Mouse (Mus musculus) MEL (cell line): ENCODE data around the gene Neurl2. TPM values are rescaled to one million over a fixed set of nuclear protein-coding genes. Genes with fewer than 3 reads are reported as not detected.
"Not testable (repeated sequence)": the region's sequence is repeated elsewhere in the genome, so short reads cannot be mapped to it uniquely, and the experiment has no call there.

Experiments
- DNase-seq: peaks from one replicate; pipeline ENCODE4 v3.0.0; 2011; ENCODE audit warnings: low read depth, low spot score
- H3K27ac ChIP-seq: 2 replicates; pipeline ENCODE4 v1.5.1; 2012; ENCODE audit warnings: low read depth, mild to moderate bottlenecking, control low read depth, low read length, moderate library complexity; ENCODE audit not compliant: control insufficient read depth
- H3K27me3 ChIP-seq, 2 experiments: fragments of 150-350 bp in 1 of 2; sonication (generic) in 1 of 2; 2 replicates each; pipeline ENCODE4 v1.6.1; 2012; ENCODE audit warnings: low read length in 2 of 2, mild to moderate bottlenecking in 2 of 2, improper control_type of control experiment in 1 of 2, moderate library complexity in 1 of 2; ENCODE audit not compliant: insufficient read depth in 2 of 2, control insufficient read depth in 1 of 2
- H3K36me3 ChIP-seq, 2 experiments: 2 replicates each; pipeline ENCODE4 v1.6.1; 2012 to 2014; ENCODE audit warnings: low read length in 2 of 2, improper control_type of control experiment in 1 of 2, inconsistent platforms in 1 of 2, mild to moderate bottlenecking in 1 of 2; ENCODE audit not compliant: insufficient read depth in 2 of 2, control insufficient read depth in 1 of 2
- H3K4me1 ChIP-seq, 2 experiments: fragments of 150-350 bp in 1 of 2; sonication (generic) in 1 of 2; 2 replicates each; pipeline ENCODE4 v1.6.1; 2012; ENCODE audit warnings: low read length in 2 of 2, improper control_type of control experiment in 1 of 2, mild to moderate bottlenecking in 1 of 2; ENCODE audit not compliant: insufficient read depth in 2 of 2, control insufficient read depth in 1 of 2
- H3K4me3 ChIP-seq, 2 experiments: fragments of 150-350 bp in 1 of 2; sonication (generic) in 1 of 2; 2 replicates each; pipeline ENCODE4 v1.5.1; 2012; ENCODE audit warnings: low read depth in 2 of 2, low read length in 2 of 2, mild to moderate bottlenecking in 2 of 2, moderate library complexity in 2 of 2, control low read depth in 1 of 2, improper control_type of control experiment in 1 of 2; ENCODE audit not compliant: control insufficient read depth in 1 of 2, insufficient read depth in 1 of 2
- H3K79me2 ChIP-seq: 2 replicates; pipeline ENCODE4 v1.6.1; 2012; ENCODE audit warnings: mild to moderate bottlenecking, low read length, moderate library complexity; ENCODE audit not compliant: control insufficient read depth, poor library complexity, insufficient read depth
- H3K9ac ChIP-seq: 2 replicates; pipeline ENCODE4 v1.6.1; 2012; ENCODE audit warnings: low read depth, mild to moderate bottlenecking, control low read depth, low read length, moderate library complexity; ENCODE audit not compliant: control insufficient read depth, poor library complexity, severe bottlenecking
- H3K9me3 ChIP-seq: fragments of 150-350 bp; sonication (generic); replicated peaks from 2 replicates; pipeline ENCODE4 v1.6.1; 2012; ENCODE audit warnings: mild to moderate bottlenecking, low read length, improper control_type of control experiment, moderate library complexity; ENCODE audit not compliant: insufficient read depth
- CTCF ChIP-seq, 3 experiments: IDR thresholded peaks in 2 of 3; conservative IDR thresholded peaks in 1 of 3; 2 replicates each; pipeline ENCODE4 v1.5.1; 2011 to 2012; ENCODE audit warnings: low read length in 3 of 3, low read depth in 2 of 3, mild to moderate bottlenecking in 2 of 3, improper control_type of control experiment in 1 of 3, inconsistent platforms in 1 of 3, mixed read lengths in 1 of 3, moderate library complexity in 1 of 3; ENCODE audit not compliant: control insufficient read depth in 1 of 3, insufficient read depth in 1 of 3, poor library complexity in 1 of 3, severe bottlenecking in 1 of 3
- GATA1 ChIP-seq: IDR thresholded peaks from 2 replicates; pipeline ENCODE4 v1.6.1; 2011; ENCODE audit warnings: low read depth, low read length, improper control_type of control experiment
- KAT2A ChIP-seq: conservative IDR thresholded peaks from 2 replicates; pipeline ENCODE4 v1.6.1; 2012; ENCODE audit warnings: low read depth, low read length, improper control_type of control experiment, inconsistent platforms
- MEF2A ChIP-seq: IDR thresholded peaks from 2 replicates; pipeline ENCODE4 v1.6.1; 2014; ENCODE audit warnings: low read depth, mild to moderate bottlenecking, inconsistent platforms, low read length, improper control_type of control experiment; ENCODE audit not compliant: poor library complexity, insufficient replicate concordance, severe bottlenecking; ENCODE audit errors: extremely low read depth
- MYC ChIP-seq: IDR thresholded peaks from 2 replicates; pipeline ENCODE4 v1.6.1; 2011; ENCODE audit warnings: low read depth, mild to moderate bottlenecking, low read length, improper control_type of control experiment, moderate library complexity
- POLR2AphosphoS2 ChIP-seq: IDR thresholded peaks from 2 replicates; pipeline ENCODE4 v1.6.1; 2011; ENCODE audit warnings: low read length, improper control_type of control experiment
- POLR2AphosphoS5 ChIP-seq: IDR thresholded peaks from 2 replicates; pipeline ENCODE4 v1.6.1; 2012; ENCODE audit warnings: low read depth, borderline replicate concordance, mild to moderate bottlenecking, inconsistent platforms, low read length, moderate library complexity, mixed read lengths
- RAD21 ChIP-seq: IDR thresholded peaks from 2 replicates; pipeline ENCODE4 v1.6.1; 2011; ENCODE audit warnings: mild to moderate bottlenecking, low read depth, low read length, improper control_type of control experiment
- TAL1 ChIP-seq: IDR thresholded peaks from 2 replicates; pipeline ENCODE4 v1.6.1; 2012; ENCODE audit warnings: mild to moderate bottlenecking, inconsistent platforms, low read length, moderate library complexity, mixed read lengths
- TBP ChIP-seq: IDR thresholded peaks from 2 replicates; pipeline ENCODE4 v1.8.0; 2011; ENCODE audit warnings: low read depth, low read length, improper control_type of control experiment
- USF1 ChIP-seq: IDR thresholded peaks from 2 replicates; pipeline ENCODE4 v1.6.1; 2014; ENCODE audit warnings: low read depth, mild to moderate bottlenecking, inconsistent platforms, low read length, improper control_type of control experiment, moderate library complexity
- USF2 ChIP-seq, 2 experiments: IDR thresholded peaks; 2 replicates each; pipeline ENCODE4 v1.6.1; 2011 to 2012; ENCODE audit warnings: improper control_type of control experiment in 2 of 2, low read length in 2 of 2, borderline replicate concordance in 1 of 2, inconsistent platforms in 1 of 2, low read depth in 1 of 2, mild to moderate bottlenecking in 1 of 2; ENCODE audit not compliant: insufficient read depth in 1 of 2
- ZMIZ1 ChIP-seq: IDR thresholded peaks from 2 replicates; pipeline ENCODE4 v1.6.1; 2012; ENCODE audit warnings: low read depth, mild to moderate bottlenecking, inconsistent platforms, low read length, improper control_type of control experiment, moderate library complexity
- ZNF384 ChIP-seq: IDR thresholded peaks from 2 replicates; pipeline ENCODE4 v1.6.1; 2012; ENCODE audit warnings: low read depth, mild to moderate bottlenecking, inconsistent platforms, low read length, improper control_type of control experiment
- polyA plus RNA-seq, 2 experiments: library from polyadenylated mRNA; stranded (reverse) in 1 of 2; unstranded in 1 of 2; fragments of >175 nt in 1 of 2; fragments of >200 nt in 1 of 2; gene quantifications; 2 replicates each; pipeline versions ENCODE4 v1.2.1 to v1.2.4; 2012; ENCODE audit warnings: low replicate concordance in 2 of 2, low read depth in 1 of 2; ENCODE audit not compliant: insufficient read length in 2 of 2, insufficient read depth in 1 of 2, missing spikeins in 1 of 2
- total RNA-seq: library from RNA; depleted of rRNA; stranded (reverse); fragments of 300-350 nt; gene quantifications from 2 replicates; pipeline ENCODE4 v1.2.3, GENCODE M21; 2012

Gene Neurl2
- total and polyA plus RNA-seq, 3 experiments: 1.6 to 2.6 TPM; not detected in 1

GRCm38 (mm10) chr2:164800252-164801004 lies 32.8 kb downstream of the Neurl2 start:
- Histone ChIP-seq H3K27me3 (no peaks in the 10 kb centered on the region), H3K79me2 (peaks cover 26% of the 10 kb centered on the region), H3K4me3 (no peak overlapping the region), H3K9me3 (no peaks in the 10 kb centered on the region), H3K9ac (no peak overlapping the region), H3K27ac (no peak overlapping the region), H3K4me1 (peaks cover 7 to 10% of the 10 kb centered on the region in 2 experiments; a peak in 3 of 4 replicates), H3K36me3 (peaks cover 0 to 11% of the 10 kb centered on the region in 2 experiments; a peak in 3 of 4 replicates)
- TF ChIP-seq CTCF (IDR thresholded peaks at IDR 0.05 in 2 of 3, conservative IDR thresholded peaks at IDR 0.05 in 1 of 3; ENCODE audit: control insufficient read depth in 1 of 3, insufficient read depth in 1 of 3, low read depth in 2 of 3, low read length in 3 of 3, poor library complexity in 1 of 3, severe bottlenecking in 1 of 3) (no peak), TAL1 (no peak), USF1 (no peak), ZNF384 (no peak), KAT2A (no peak), MYC (no peak), POLR2AphosphoS5 (no peak), MEF2A (no peak), USF2 (IDR thresholded peaks at IDR 0.05; ENCODE audit: borderline replicate concordance in 1 of 2, insufficient read depth in 1 of 2, low read depth in 1 of 2, low read length in 2 of 2) (no peak)
- DNase-seq: no peak

DNA sequence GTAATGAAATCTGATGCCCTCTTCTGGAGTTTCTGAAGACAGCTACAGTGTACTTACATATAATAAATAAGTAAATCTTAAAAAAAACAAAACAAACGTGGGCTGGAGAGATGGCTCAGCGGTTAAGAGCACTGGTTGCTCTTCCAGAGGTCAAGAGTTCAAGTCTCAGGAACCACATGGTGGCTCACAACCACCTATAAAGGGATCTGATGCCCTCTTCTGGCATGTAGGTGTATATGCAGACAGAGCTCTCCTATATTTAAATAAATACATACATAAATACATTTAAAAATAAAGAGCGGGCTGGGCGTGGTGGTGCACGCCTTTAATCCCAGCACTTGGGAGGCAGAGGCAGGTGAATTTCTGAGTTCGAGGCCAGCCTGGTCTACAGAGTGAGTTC lies 34.7 kb downstream of the Neurl2 start:
- not testable (repeated sequence) for H3K27me3 ChIP-seq, H3K9me3 ChIP-seq, H3K4me1 ChIP-seq, H3K4me3 ChIP-seq, H3K27ac ChIP-seq, H3K9ac ChIP-seq
- TF ChIP-seq MYC (peak; percentile 79), CTCF (IDR thresholded peaks at IDR 0.05 in 2 of 3, conservative IDR thresholded peaks at IDR 0.05 in 1 of 3; ENCODE audit: control insufficient read depth in 1 of 3, insufficient read depth in 1 of 3, low read depth in 2 of 3, low read length in 3 of 3, poor library complexity in 1 of 3, severe bottlenecking in 1 of 3) (peak; percentile 12 to 44 (median 22); a peak in 3 of 6 replicates), TBP (0 out of 2 replicates have a peak, but pooled peaks have one; percentile 22), RAD21 (peak; percentile 6)
- Histone ChIP-seq H3K79me2 (peaks cover 15% of the 10 kb centered on the region), H3K36me3 (peaks cover 0 to 15% of the 10 kb centered on the region in 2 experiments; a peak in 3 of 4 replicates)
- peak; percentile 58 for DNase-seq

DNA sequence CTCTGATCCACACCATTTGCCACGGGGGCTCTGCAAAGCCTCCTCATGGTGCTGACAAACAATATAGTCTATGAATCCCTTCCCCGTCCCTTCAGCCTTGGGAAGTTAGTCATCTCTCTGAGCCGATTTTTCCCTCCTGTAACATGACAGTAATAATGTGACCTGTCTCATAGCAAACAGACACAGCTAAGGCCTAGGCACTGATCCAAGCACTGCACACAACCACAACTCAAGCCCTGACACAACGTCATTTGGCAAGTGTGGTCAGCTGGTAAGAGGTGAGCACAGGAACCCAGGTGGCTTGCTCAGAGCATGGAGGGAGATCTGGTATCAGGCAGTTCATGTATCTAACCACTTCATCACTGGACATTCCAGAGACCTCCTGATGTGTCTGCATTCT lies 37.4 kb downstream of the Neurl2 start:
- Histone ChIP-seq H3K79me2 (no peaks in the 10 kb centered on the region), H3K9me3 (no peaks in the 10 kb centered on the region), H3K27ac (no peak overlapping the region), H3K4me1 (no peaks in the 10 kb centered on the region), H3K36me3 (peaks cover 0 to 5% of the 10 kb centered on the region in 2 experiments; a peak in 3 of 4 replicates), H3K9ac (no peak overlapping the region), H3K27me3 (no peaks in the 10 kb centered on the region), H3K4me3 (no peak overlapping the region)
- TF ChIP-seq POLR2AphosphoS2 (no peak), USF1 (no peak), CTCF (IDR thresholded peaks at IDR 0.05 in 2 of 3, conservative IDR thresholded peaks at IDR 0.05 in 1 of 3; ENCODE audit: control insufficient read depth in 1 of 3, insufficient read depth in 1 of 3, low read depth in 2 of 3, low read length in 3 of 3, poor library complexity in 1 of 3, severe bottlenecking in 1 of 3) (no peak), ZMIZ1 (no peak), GATA1 (no peak)
- DNase-seq: no peak
